Mouse (Mus musculus): ENCODE data around the gene Map7d1. TPM values are rescaled to one million over a fixed set of nuclear protein-coding genes. Genes with fewer than 3 reads are reported as not detected.
A peak's percentile ranks its signal among the peaks of the same experiment; 100 is the strongest.

Map7d1 gene
- polyA plus RNA-seq, 1 experiment: 83.0 TPM

DNA sequence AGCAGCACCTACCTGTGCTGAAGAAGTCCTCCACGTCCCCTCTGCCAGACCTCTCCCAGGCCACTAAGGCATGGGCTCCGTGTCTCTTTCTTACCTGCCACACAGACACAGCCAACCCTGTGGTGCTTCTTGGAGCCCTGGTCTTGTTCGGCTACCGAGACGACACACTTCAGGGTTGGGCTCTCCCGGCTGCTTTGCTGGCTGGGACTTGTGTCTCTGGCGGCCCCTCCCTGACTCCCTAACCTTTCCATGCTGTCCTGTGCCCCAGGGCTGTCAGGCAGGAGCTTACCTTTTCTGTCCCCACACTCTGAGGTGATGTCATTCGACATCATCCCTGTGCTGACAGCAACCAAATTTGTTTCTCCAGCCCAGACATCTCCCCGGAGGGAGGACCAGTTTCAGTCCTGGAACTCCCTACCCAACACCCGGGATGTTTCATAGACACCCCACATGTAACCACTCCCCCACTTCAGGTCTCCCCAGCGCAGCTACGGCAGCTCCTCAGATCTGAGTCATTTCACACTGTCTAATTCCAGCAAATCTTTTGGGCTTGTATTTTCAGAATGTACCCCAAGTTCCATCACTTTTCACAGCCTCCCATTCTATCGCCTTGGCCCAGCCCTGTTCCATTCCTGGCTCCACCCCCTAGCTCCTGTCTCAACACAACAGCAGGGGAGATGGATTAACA, 9.8 kb downstream of the Map7d1 start:
- Histone ChIP-seq H3K4me3 (ENCODE audit: insufficient read depth, low read length) (no peak overlapping the region), H3K4me1 (ENCODE audit: control insufficient read depth, insufficient read depth, low read length) (peaks cover 17% of the 10 kb centered on the region), H3K27ac (ENCODE audit: insufficient read depth, low read length) (no peak overlapping the region)
- TF ChIP-seq CTCF (IDR thresholded peaks at IDR 0.05; ENCODE audit: borderline replicate concordance, insufficient read depth, low read length) (no peak), POLR2A (IDR thresholded peaks at IDR 0.05; ENCODE audit: low read depth, low read length) (no peak)

DNA sequence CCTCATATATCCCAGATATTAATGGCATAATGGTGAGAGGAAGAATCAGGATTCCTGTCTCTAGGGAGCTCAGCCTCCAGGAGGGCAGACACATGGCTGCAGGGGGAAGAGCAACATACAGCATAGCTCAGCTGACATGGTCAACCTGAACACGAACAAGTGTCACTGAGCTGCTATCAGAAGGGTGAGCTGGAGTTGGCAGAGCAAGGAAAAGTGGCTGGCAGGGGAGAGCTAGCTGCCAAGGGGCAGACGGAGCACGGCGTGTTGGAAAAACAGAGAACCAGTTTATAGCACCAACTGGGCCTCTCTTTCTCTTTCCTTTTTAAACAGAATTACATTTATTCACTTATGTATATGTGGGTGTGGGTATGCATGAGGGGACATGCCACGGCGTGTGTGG, 13.6 kb downstream of the Map7d1 start:
- peaks cover 7% of the 10 kb centered on the region; the same call in 1 of the 2 replicates for H3K4me1 ChIP-seq (ENCODE audit: control insufficient read depth, insufficient read depth, low read length)
- TF ChIP-seq CTCF (IDR thresholded peaks at IDR 0.05; ENCODE audit: borderline replicate concordance, insufficient read depth, low read length) (no peak), POLR2A (IDR thresholded peaks at IDR 0.05; ENCODE audit: low read depth, low read length) (no peak)
- H3K27ac ChIP-seq (ENCODE audit: insufficient read depth, low read length): no peak overlapping the region
- H3K4me3 ChIP-seq (ENCODE audit: insufficient read depth, low read length): no peak overlapping the region

DNA sequence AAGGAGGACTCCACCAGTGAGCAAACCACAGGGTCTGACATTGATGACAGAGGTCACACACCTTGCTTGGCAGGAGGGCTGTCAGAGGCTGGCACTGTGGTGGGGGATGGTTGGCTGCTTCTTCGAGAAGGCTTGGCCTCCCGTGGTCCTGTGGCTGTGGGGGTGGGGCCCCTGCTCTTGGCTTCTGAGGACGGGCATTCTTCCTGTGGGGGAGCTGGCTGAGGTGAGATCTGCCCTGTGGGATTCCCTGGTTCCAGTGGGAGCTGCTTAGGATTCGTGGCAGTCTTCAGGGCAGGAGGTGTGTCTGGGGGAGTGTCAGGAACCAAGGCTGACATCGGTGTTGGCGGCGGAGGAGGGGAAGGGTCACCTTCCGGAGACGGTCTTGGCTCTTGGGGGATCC, 14.2 kb downstream of the Map7d1 start:
- Histone ChIP-seq H3K27ac (ENCODE audit: insufficient read depth, low read length) (no peak overlapping the region), H3K4me1 (ENCODE audit: control insufficient read depth, insufficient read depth, low read length) (peaks cover 6% of the 10 kb centered on the region; the same call in 1 of the 2 replicates), H3K4me3 (ENCODE audit: insufficient read depth, low read length) (no peak overlapping the region)
- TF ChIP-seq POLR2A (IDR thresholded peaks at IDR 0.05; ENCODE audit: low read depth, low read length) (no peak), CTCF (IDR thresholded peaks at IDR 0.05; ENCODE audit: borderline replicate concordance, insufficient read depth, low read length) (no peak)

DNA sequence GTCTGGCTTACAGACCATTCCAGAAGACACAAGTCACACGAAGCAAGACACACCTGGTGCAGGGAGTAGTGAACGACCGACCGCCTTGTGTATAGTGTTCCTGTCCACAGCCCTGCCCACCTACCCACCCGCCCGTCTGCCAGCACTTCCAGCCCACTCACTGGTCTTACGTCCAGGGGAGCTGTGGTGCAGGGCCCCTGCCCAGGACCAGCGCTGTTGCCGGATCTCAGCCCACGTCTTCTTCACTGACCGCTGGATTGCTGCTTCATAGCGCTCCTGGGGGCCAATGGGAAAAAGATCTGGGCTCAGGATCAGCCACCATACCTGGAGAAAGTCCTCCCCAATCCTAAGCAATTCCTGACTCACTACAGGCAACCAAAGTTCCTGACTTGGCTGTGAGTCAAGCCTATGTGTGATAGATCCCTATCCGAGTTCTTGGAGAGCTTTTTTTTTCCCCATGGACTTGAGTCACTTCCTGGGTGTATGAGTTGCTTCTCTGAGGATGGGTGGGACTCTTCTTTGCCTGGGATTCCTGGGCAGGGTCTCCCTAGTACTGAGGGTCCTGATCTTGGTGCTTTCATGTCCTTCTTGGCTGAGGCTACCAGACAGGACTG, 16.2 kb downstream of the Map7d1 start:
- no peak for TF ChIP-seq CTCF (IDR thresholded peaks at IDR 0.05; ENCODE audit: borderline replicate concordance, insufficient read depth, low read length)
- no peak for TF ChIP-seq POLR2A (IDR thresholded peaks at IDR 0.05; ENCODE audit: low read depth, low read length)
- H3K4me1 ChIP-seq (ENCODE audit: control insufficient read depth, insufficient read depth, low read length): peaks cover 6% of the 10 kb centered on the region; the same call in 1 of the 2 replicates
- H3K4me3 ChIP-seq (ENCODE audit: insufficient read depth, low read length): no peak overlapping the region
- peak overlapping the region; percentile 16; the same call in 1 of the 2 replicates for H3K27ac ChIP-seq (ENCODE audit: insufficient read depth, low read length)

DNA sequence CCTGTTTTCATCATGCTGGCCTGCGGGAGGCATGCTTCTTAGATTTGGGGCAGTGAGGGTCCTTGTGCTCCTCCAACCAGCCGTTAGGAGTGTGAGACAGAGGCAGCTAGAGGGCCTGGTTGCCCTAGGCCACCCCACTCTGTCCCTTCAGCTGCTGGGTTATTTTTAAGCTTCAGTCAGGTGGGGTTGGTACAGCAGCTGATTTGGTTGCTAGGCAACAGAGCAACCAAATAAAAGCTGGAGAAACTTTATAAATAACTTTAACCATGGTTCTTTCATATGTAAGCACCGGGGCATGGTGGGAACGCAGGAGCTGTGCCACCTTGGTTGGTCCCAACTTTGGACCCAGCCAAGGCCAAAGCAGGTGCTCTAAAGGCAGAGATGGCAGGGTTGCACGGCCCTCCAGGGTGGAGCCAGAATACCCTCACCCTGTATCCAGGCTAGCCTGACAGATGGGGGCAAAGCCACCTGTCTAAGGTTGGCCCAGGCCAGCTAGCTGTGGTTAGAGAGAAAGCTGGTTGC, 18.4 kb downstream of the Map7d1 start:
- Histone ChIP-seq H3K4me1 (ENCODE audit: control insufficient read depth, insufficient read depth, low read length) (peaks cover 6% of the 10 kb centered on the region; the same call in 1 of the 2 replicates), H3K27ac (ENCODE audit: insufficient read depth, low read length) (no peak overlapping the region), H3K4me3 (ENCODE audit: insufficient read depth, low read length) (no peak overlapping the region)
- TF ChIP-seq POLR2A (IDR thresholded peaks at IDR 0.05; ENCODE audit: low read depth, low read length): no peak
- TF ChIP-seq CTCF (IDR thresholded peaks at IDR 0.05; ENCODE audit: borderline replicate concordance, insufficient read depth, low read length): no peak

DNA sequence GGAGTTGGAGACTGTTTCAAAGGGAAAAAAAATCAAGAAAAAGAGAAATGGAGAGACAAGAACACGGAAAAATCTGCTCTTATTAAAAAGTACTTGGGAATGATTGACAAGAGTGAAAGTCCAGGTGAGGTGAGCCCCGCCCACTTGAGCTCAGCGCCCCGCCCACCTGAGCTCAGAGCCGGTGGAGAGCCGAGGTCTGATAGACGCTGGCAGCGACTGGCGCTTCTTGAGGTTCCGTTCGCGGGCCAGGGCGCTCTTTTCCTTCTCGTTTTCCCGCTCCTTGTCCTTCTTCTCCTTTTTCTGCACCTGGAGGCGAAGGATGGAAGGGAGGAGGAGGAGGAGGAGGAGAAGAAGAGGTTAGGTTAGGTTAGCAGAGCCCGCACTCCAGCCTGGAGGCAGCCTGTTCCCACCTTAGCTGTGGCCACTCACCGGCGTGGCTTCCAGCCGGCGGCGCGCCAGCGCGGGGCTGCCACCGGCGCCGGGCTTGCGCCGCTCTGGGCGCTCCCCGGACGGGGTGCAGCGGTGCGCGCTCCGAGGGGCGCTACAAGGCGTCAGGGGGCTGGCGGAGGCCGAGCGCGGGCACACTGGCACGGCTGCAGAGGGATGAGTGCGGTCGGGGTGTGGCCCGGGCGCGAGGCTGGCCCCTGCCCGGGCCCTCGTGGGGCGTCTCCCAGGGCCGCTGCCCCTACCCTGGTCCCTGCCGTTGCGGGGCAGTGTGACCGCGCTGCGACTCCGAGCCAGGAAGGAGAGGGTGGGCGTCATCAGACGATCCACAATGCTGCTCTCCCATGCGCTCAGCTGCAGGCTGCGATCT, 19.5 kb downstream of the Map7d1 start:
- Histone ChIP-seq H3K4me1 (ENCODE audit: control insufficient read depth, insufficient read depth, low read length) (peaks cover 6% of the 10 kb centered on the region; the same call in 1 of the 2 replicates), H3K27ac (ENCODE audit: insufficient read depth, low read length) (no peak overlapping the region), H3K4me3 (ENCODE audit: insufficient read depth, low read length) (no peak overlapping the region)
- TF ChIP-seq POLR2A (IDR thresholded peaks at IDR 0.05; ENCODE audit: low read depth, low read length) (no peak), CTCF (IDR thresholded peaks at IDR 0.05; ENCODE audit: borderline replicate concordance, insufficient read depth, low read length) (no peak)

DNA sequence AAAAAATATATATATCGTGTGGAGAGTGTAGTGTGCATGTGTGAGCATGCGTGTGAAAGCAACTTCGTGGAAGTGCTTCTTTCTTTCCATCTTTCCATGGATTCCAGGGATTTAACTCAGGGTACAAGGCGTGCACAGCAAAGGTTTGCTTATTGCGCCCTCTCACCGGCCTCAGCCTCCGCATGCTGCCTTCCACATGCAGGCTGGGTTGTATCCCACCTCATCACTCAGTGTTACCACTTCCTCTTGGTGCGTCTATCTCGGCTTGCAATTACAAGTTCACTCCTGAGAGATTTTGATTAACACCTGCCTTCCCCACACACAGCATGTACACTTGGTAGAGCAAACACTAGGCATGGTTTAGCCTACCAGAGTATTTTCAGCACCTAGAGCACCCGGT, 21.0 kb downstream of the Map7d1 start:
- Histone ChIP-seq H3K27ac (ENCODE audit: insufficient read depth, low read length) (no peak overlapping the region), H3K4me3 (ENCODE audit: insufficient read depth, low read length) (no peak overlapping the region), H3K4me1 (ENCODE audit: control insufficient read depth, insufficient read depth, low read length) (peaks cover 6% of the 10 kb centered on the region; the same call in 1 of the 2 replicates)
- TF ChIP-seq CTCF (IDR thresholded peaks at IDR 0.05; ENCODE audit: borderline replicate concordance, insufficient read depth, low read length) (no peak), POLR2A (IDR thresholded peaks at IDR 0.05; ENCODE audit: low read depth, low read length) (no peak)

DNA sequence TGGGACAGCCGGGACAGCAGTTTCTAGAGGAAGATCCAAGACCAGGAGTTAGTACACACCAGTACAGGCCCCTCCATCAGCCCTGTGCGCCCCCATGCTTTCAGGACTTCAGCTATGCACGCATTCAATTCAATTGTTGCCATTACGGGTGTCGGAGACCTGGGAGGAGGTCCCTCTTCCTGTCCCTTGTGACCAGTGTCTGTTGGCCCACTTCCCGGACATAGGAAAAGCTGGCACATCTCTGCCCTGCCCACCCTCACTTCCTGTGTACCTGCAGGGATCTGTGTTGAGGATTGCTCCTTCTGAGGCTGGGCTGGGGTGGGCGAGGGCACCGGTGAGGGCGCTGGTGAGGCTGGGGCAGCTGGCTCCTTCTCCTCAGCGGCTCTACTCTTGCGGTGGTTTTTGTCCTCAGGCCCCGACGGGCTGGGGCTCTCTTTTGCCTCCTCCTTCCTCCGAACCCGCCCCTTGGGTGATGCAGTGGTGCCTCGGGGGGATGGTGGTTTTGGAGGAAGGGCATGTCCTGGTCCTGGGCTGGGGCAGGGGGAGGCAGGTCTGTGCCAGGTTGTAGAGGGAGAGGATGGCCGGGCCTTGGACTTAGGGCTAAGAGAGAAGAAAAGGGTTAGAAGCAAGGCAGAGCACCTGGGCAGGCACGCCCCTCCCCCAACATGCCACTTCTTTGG, 21.5 kb downstream of the Map7d1 start:
- H3K4me3 ChIP-seq (ENCODE audit: insufficient read depth, low read length): no peak overlapping the region
- TF ChIP-seq CTCF (IDR thresholded peaks at IDR 0.05; ENCODE audit: borderline replicate concordance, insufficient read depth, low read length): no peak
- TF ChIP-seq POLR2A (IDR thresholded peaks at IDR 0.05; ENCODE audit: low read depth, low read length): no peak
- H3K27ac ChIP-seq (ENCODE audit: insufficient read depth, low read length): no peak overlapping the region
- H3K4me1 ChIP-seq (ENCODE audit: control insufficient read depth, insufficient read depth, low read length): 0 out of 2 replicates have a peak, but pooled peaks cover 2% of the 10 kb centered on the region

DNA sequence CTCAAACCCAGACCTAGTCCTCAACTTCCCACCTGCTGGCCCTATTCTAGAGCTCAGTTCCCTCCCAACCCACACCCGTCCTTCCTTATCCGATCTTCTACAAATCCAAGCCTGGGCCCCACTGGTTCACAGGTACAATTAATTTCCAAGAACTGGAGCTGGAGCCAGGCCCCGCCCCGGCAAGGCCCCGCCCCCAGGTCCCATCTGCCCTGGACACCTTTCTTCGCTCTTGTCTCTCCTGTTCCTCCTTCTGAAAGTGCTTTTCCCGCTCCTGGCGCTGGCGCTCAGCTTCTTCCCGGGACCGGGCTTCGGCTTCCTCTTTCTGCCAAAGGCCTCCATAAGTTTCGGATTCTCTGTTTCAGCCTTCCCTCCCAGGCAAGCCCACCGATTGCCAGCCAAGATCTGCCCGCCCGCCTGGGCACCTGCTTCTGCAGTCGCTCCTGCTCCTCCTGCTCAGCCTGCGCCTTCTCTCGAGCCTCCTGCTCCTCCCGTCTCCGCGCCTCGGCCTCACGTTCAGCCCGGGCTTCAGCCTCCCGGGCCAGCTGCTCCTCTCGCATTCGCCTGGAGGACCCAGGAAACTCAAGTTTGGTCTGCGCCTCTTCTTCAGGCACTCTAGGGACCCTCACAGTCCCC, 22.4 kb downstream of the Map7d1 start:
- TF ChIP-seq CTCF (IDR thresholded peaks at IDR 0.05; ENCODE audit: borderline replicate concordance, insufficient read depth, low read length) (no peak), POLR2A (IDR thresholded peaks at IDR 0.05; ENCODE audit: low read depth, low read length) (no peak)
- H3K27ac ChIP-seq (ENCODE audit: insufficient read depth, low read length): no peak overlapping the region
- H3K4me3 ChIP-seq (ENCODE audit: insufficient read depth, low read length): no peak overlapping the region
- peaks cover 3% of the 10 kb centered on the region; the same call in 1 of the 2 replicates for H3K4me1 ChIP-seq (ENCODE audit: control insufficient read depth, insufficient read depth, low read length)
